Mouse (Mus musculus): ENCODE measurements at regions not wholly inside any gene's neighbourhood (a gene's known extent, or its start where the extent isn't known, plus 50 kb on each side); places are given as distances from the start of the nearest gene placed in this dataset.

- no peak for DNase-seq (ENCODE audit: low read depth)
- TF ChIP-seq POLR2A (IDR thresholded peaks at IDR 0.05; ENCODE audit: borderline replicate concordance, extremely low read depth, insufficient read depth, insufficient read length, poor library complexity, severe bottlenecking): no peak
- TF ChIP-seq CTCF (IDR thresholded peaks at IDR 0.05; ENCODE audit: borderline replicate concordance, extremely low read depth, insufficient read depth, insufficient read length): no peak
These were observed 176.4 kb downstream of the Cth start for GRCm38 (mm10) chr3:157748395-157749037.

DNA sequence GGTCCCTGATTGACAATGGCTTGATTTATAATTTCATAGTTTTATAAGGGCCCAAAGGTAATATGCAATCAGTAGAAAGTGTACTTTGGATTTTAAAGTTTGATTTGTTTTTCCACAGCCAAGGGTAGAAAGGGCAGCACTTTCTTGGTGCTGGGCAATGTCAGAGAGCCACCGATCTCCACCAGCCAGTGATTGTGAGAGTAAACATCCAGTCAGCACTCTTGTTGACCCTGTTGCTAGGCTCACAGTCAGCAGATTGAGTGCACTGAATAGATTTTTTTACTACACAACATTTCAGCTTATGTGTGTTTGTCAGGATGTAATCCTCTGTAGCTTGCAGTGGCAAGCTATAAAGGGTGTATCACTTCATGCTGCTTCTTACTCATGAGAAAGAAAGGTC, 176.3 kb downstream of the Ptger3 start:
- no peak for TF ChIP-seq POLR2A (IDR thresholded peaks at IDR 0.05; ENCODE audit: borderline replicate concordance, extremely low read depth, insufficient read depth, insufficient read length, poor library complexity, severe bottlenecking)
- no peak for TF ChIP-seq CTCF (IDR thresholded peaks at IDR 0.05; ENCODE audit: borderline replicate concordance, extremely low read depth, insufficient read depth, insufficient read length)
- DNase-seq (ENCODE audit: low read depth): no peak

DNA sequence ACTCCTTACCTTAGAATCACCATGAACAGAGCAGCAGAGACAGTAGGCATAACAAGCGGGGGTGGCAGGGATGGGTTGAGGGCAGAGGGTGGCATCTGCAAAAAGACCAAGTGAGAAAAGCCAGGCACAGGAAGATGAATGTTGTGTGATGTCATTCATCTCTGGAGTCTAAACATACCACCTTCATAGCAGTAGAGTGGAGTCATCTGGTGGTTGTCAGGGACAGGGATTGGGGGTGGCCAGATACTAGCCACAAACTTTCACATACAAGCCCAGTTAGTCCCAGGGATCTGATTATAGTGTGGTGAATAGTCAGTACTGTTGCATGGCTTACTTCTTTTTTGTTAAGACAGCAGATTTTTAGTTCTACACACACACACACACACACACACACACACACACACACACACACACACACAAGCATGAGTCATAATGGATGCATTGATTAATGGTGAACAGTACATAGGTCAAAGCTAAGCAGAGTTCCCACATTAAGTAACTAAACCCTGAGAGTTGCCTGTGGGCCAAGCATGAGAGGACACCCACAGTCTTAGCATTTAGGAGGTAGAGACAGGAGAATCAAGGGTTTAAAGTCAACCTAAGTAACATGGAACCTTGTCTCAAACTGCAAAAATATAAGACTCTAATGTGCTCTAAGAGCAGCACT, 173.1 kb downstream of the Ptger3 start:
- DNase-seq (ENCODE audit: low read depth): no peak
- no peak for TF ChIP-seq CTCF (IDR thresholded peaks at IDR 0.05; ENCODE audit: borderline replicate concordance, extremely low read depth, insufficient read depth, insufficient read length)
- no peak for TF ChIP-seq POLR2A (IDR thresholded peaks at IDR 0.05; ENCODE audit: borderline replicate concordance, extremely low read depth, insufficient read depth, insufficient read length, poor library complexity, severe bottlenecking)

DNA sequence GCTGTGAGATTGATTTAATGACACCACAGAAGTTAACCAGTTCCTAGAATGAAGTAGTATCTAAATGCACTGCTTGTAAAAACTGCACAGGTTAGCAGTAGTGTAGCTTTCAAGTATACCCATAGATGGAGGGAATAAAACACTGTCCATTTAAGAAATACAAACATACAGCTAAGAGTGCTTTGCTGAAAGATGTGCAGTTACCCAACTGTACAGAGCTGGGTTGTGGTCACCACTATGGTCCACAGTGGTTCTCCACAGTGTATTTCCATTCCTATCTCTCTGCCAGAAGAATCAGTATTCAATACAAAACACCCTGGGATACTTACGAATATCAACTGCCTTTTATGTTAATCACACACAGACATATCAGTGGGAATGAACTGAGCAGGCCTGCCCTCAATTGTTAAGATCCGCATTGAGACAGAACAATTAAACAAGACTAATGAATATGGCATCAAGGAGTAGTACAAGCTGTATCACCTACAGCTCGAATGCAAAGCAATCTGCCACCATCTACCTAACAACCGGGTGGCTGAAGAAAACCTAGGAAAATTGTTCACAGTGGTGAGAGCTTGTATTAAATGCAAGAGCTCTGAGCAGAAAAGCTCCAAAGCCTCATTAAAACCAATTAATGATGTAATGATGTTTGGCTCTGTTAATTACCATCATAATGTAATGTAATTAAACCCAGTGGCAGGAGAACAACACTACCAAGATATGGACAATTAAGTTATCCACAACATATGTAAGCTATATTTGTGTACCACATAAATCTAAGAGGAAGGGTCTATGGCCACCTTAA, 165.6 kb downstream of the Ptger3 start:
- peak; percentile 75 for DNase-seq (ENCODE audit: low read depth)
- TF ChIP-seq CTCF (IDR thresholded peaks at IDR 0.05; ENCODE audit: borderline replicate concordance, extremely low read depth, insufficient read depth, insufficient read length) (no peak), POLR2A (IDR thresholded peaks at IDR 0.05; ENCODE audit: borderline replicate concordance, extremely low read depth, insufficient read depth, insufficient read length, poor library complexity, severe bottlenecking) (no peak)

GRCm38 (mm10) chr3:157729711-157730367, 163.1 kb downstream of the Ptger3 start:
- DNase-seq (ENCODE audit: low read depth): no peak
- TF ChIP-seq CTCF (IDR thresholded peaks at IDR 0.05; ENCODE audit: borderline replicate concordance, extremely low read depth, insufficient read depth, insufficient read length) (no peak), POLR2A (IDR thresholded peaks at IDR 0.05; ENCODE audit: borderline replicate concordance, extremely low read depth, insufficient read depth, insufficient read length, poor library complexity, severe bottlenecking) (no peak)

DNA sequence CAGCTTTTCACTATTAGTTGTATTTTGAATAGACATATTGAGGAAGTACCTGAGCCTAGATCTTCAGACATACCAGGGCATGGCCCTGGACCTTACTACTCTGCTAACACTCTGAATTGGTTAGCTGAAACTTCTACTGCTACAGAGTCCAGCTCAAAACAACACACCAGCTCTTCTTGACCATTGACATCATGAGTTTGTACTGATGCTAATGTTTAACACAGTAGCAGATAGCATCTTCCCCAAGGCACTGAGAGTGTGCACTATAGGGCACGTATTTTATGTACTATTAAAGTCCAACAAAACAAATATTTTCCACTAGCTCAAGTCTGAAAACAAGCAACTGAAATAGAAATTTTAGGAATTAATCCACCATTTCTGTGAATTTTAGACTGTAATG, 157.8 kb downstream of the Ptger3 start:
- DNase-seq (ENCODE audit: low read depth): no peak
- TF ChIP-seq CTCF (IDR thresholded peaks at IDR 0.05; ENCODE audit: borderline replicate concordance, extremely low read depth, insufficient read depth, insufficient read length) (no peak), POLR2A (IDR thresholded peaks at IDR 0.05; ENCODE audit: borderline replicate concordance, extremely low read depth, insufficient read depth, insufficient read length, poor library complexity, severe bottlenecking) (no peak)

DNA sequence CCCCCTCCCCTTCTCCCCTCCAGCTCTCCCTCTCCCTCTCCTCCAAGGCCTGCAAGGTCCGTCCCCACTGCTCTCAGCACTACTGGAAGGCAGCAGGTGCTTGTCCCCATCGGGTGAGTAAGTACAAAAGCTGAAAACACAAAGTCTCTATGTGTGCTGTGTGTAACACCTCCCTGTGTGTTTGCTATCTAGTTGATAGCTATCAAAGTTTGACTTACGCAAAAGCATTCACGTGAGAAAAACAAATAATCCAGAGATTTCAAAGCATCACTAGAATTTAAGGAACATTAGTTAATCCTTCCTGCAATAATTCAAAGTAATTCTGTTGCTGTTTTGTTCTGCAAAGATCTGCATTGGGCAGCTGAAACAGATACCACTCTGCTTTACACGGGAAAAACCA, 156.5 kb downstream of the Ptger3 start:
- DNase-seq (ENCODE audit: low read depth): no peak
- TF ChIP-seq POLR2A (IDR thresholded peaks at IDR 0.05; ENCODE audit: borderline replicate concordance, extremely low read depth, insufficient read depth, insufficient read length, poor library complexity, severe bottlenecking): no peak
- no peak for TF ChIP-seq CTCF (IDR thresholded peaks at IDR 0.05; ENCODE audit: borderline replicate concordance, extremely low read depth, insufficient read depth, insufficient read length)

DNA sequence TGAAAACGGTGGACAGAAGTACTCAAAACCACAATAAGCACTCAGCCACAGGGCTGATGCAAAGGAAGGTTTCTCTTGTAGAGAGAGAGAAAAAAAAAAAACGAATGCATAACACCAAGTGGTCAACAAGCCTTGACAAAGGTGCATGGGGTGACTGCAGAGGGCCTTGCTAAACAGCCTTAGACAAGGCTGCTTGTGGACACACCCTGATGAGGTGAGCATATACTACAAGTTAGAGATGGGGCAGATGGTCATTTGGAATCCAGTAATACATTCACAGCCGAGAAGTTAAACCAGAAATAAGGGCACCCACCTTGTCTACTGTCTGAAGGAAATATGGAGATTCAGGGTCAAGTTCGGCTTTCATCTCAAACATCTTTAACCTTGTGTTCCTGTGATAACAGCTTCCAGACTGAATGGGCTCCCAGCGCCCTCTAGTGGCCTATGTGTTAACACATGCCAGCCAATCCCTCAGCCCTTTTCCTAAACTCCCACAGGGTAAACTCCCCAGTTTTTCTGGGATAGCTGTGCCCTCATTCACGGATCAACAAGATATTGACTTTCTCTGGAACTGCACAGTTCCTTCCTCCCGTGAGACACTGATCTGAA, 150.7 kb downstream of the Ptger3 start:
- DNase-seq (ENCODE audit: low read depth): peak; percentile 82

DNA sequence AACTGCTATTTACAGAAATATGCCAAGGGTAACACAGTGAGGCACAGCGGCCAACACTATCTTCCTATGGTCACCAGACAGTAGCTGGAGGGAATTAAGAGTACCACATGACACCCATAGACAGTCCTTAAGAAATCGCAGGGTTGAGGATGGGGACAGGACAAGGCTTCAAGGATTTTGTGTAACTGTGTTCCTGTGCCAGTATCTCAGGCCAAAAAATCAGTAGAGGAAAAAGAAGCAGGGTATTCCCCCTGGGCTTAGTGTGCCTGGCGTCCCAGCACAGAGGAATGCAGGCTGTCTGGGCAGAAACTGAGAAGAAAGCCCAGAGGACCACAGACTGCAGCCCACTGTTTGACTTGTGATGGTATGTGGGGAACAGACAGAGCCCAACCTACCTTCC, 147.3 kb downstream of the Ptger3 start:
- TF ChIP-seq CTCF (IDR thresholded peaks at IDR 0.05; ENCODE audit: borderline replicate concordance, extremely low read depth, insufficient read depth, insufficient read length) (no peak), POLR2A (IDR thresholded peaks at IDR 0.05; ENCODE audit: borderline replicate concordance, extremely low read depth, insufficient read depth, insufficient read length, poor library complexity, severe bottlenecking) (no peak)

More for the DNA sequence above, 150.7 kb downstream of the Ptger3 start:
- TF ChIP-seq CTCF (IDR thresholded peaks at IDR 0.05; ENCODE audit: borderline replicate concordance, extremely low read depth, insufficient read depth, insufficient read length): peak; percentile 80; the same call in 1 of the 2 replicates
- no peak for TF ChIP-seq POLR2A (IDR thresholded peaks at IDR 0.05; ENCODE audit: borderline replicate concordance, extremely low read depth, insufficient read depth, insufficient read length, poor library complexity, severe bottlenecking)

DNA sequence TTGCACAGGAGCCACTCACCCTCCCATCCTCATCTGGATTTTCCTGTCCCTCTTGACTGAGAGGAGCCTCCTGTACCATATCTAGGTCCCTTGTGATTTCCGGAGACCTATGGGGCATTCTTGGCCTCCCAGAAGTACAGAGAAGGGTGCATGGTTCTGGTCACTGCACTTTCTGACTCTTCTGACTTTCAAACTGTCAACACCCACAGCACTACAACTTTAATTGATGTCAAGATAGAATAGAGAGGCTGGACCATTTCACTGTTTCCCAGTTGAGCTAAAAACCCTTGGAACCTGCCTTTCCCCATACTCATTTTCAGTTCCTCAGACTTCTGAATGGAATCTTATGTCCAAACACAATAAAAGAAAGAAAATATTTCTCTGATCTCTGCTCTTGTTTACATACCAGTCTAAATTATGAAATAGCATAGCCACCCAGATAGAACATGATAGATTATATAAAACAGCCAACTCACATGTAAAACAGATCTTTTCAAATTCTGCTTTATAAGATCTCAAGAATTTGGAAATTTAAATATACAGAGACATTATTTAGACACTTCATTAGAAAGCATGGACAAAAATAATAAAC, 144.2 kb downstream of the Ptger3 start:
- TF ChIP-seq CTCF (IDR thresholded peaks at IDR 0.05; ENCODE audit: borderline replicate concordance, extremely low read depth, insufficient read depth, insufficient read length) (no peak), POLR2A (IDR thresholded peaks at IDR 0.05; ENCODE audit: borderline replicate concordance, extremely low read depth, insufficient read depth, insufficient read length, poor library complexity, severe bottlenecking) (no peak)
- DNase-seq (ENCODE audit: low read depth): no peak

More for the DNA sequence above, 147.3 kb downstream of the Ptger3 start:
- no peak for DNase-seq (ENCODE audit: low read depth)

Data from brain, embryonic 14.5 days (tissue).